Mouse (Mus musculus) G1E (cell line): ENCODE data around the gene Bpifc.

ENCODE experiments used
- CTCF ChIP-seq: IDR thresholded peaks from 2 replicates; pipeline ENCODE4 v1.5.1; 2012; ENCODE audit warnings: low read depth, low read length, inconsistent platforms, mixed read lengths
- GATA1 ChIP-seq: IDR thresholded peaks from 2 replicates; pipeline ENCODE4 v1.6.1; 2012; ENCODE audit warnings: borderline replicate concordance, low read length, inconsistent platforms, mixed read lengths
- GATA2 ChIP-seq: IDR thresholded peaks from 2 replicates; pipeline ENCODE4 v1.6.1; 2012; ENCODE audit warnings: low read depth, low read length, inconsistent platforms, borderline replicate concordance
- POLR2AphosphoS5 ChIP-seq: IDR thresholded peaks from 2 replicates; pipeline ENCODE4 v1.6.1; 2012; ENCODE audit warnings: low read depth, low read length, inconsistent platforms; ENCODE audit not compliant: insufficient replicate concordance
- TAL1 ChIP-seq: conservative IDR thresholded peaks from 2 replicates; pipeline ENCODE4 v1.6.1; 2012; ENCODE audit warnings: low read depth, low read length, inconsistent platforms, mixed read lengths

- TF ChIP-seq CTCF = no peak
- no peak for TF ChIP-seq POLR2AphosphoS5
- TF ChIP-seq GATA1 = no peak
- TF ChIP-seq TAL1 = no peak
- TF ChIP-seq GATA2 = no peak
Measured at GRCm38 (mm10) chr10:85954429-85954828, 57.3 kb downstream of the Bpifc start.
